Mouse (Mus musculus) G1E (cell line): ENCODE data around the gene Fhdc1. TPM values are rescaled to one million over a fixed set of nuclear protein-coding genes. Genes with fewer than 3 reads are reported as not detected.

Source experiments
- ATAC-seq: 2 replicates; pipeline ENCODE4 v1.8.0; 2016; ENCODE audit warnings: mild to moderate bottlenecking; ENCODE audit not compliant: insufficient number of reproducible peaks, poor library complexity, low FRiP score, severe bottlenecking; ENCODE audit errors: extremely low read depth
- DNase-seq: peaks from one replicate; pipeline ENCODE4 v3.0.0; 2012; ENCODE audit warnings: low spot score
- H3K27me3 ChIP-seq: 2 replicates; pipeline ENCODE4 v1.6.1; 2012; ENCODE audit warnings: mild to moderate bottlenecking, low read length, inconsistent platforms; ENCODE audit not compliant: insufficient read depth
- H3K36me3 ChIP-seq: replicated peaks from 2 replicates; pipeline ENCODE3; 2012; ENCODE audit warnings: mild to moderate bottlenecking, inconsistent platforms
- H3K4me1 ChIP-seq: 2 replicates; pipeline ENCODE4 v1.6.1; 2012; ENCODE audit warnings: low read depth, low read length, inconsistent platforms, mixed read lengths; ENCODE audit not compliant: insufficient read depth
- H3K4me3 ChIP-seq: 2 replicates; pipeline ENCODE4 v1.5.1; 2012; ENCODE audit warnings: low read depth, mild to moderate bottlenecking, inconsistent platforms, low read length, moderate library complexity, mixed read lengths
- H3K9me3 ChIP-seq: replicated peaks from 2 replicates; pipeline ENCODE4 v1.6.1; 2012; ENCODE audit warnings: inconsistent platforms
- CTCF ChIP-seq: IDR thresholded peaks from 2 replicates; pipeline ENCODE4 v1.5.1; 2012; ENCODE audit warnings: low read depth, low read length, inconsistent platforms, mixed read lengths
- GATA1 ChIP-seq: IDR thresholded peaks from 2 replicates; pipeline ENCODE4 v1.6.1; 2012; ENCODE audit warnings: borderline replicate concordance, low read length, inconsistent platforms, mixed read lengths
- GATA2 ChIP-seq: IDR thresholded peaks from 2 replicates; pipeline ENCODE4 v1.6.1; 2012; ENCODE audit warnings: low read depth, low read length, inconsistent platforms, borderline replicate concordance
- POLR2AphosphoS5 ChIP-seq: IDR thresholded peaks from 2 replicates; pipeline ENCODE4 v1.6.1; 2012; ENCODE audit warnings: low read depth, low read length, inconsistent platforms; ENCODE audit not compliant: insufficient replicate concordance
- TAL1 ChIP-seq: conservative IDR thresholded peaks from 2 replicates; pipeline ENCODE4 v1.6.1; 2012; ENCODE audit warnings: low read depth, low read length, inconsistent platforms, mixed read lengths
- polyA plus RNA-seq: library from polyadenylated mRNA; stranded (reverse); fragments of >175 nt; gene quantifications from 2 replicates; pipeline ENCODE4 v1.2.3, GENCODE M21; 2012
- total RNA-seq, 2 experiments: library from RNA; stranded (forward) in 1 of 2; stranded (reverse) in 1 of 2; fragments of 200-1000 nt in 1 of 2; fragments of >200 nt in 1 of 2; fragmentation: Nextera tagmentation in 1 of 2; gene quantifications; 2 replicates each; pipeline ENCODE4 v1.2.3; 2014 to 2017

The Fhdc1 gene
- total and polyA plus RNA-seq, 3 experiments, result 1.4 to 97.7 (median 1.8) TPM

- no peak for TF ChIP-seq GATA1
- TF ChIP-seq GATA2, result no peak
- TF ChIP-seq TAL1, result no peak
- TF ChIP-seq CTCF, result no peak
- TF ChIP-seq POLR2AphosphoS5, result no peak
- DNase-seq (no peak), ATAC-seq (no peak)
- H3K36me3 ChIP-seq, result no peaks in the 10 kb centered on the region
- H3K27me3 ChIP-seq, result peaks cover 32% of the 10 kb centered on the region
- H3K4me1 ChIP-seq, result peaks cover 13% of the 10 kb centered on the region
- H3K4me3 ChIP-seq, result no peak overlapping the region
- no peaks in the 10 kb centered on the region for H3K9me3 ChIP-seq
Measured at GRCm38 (mm10) chr3:84484891-84485290, 4.7 kb upstream of the Fhdc1 start.

DNA sequence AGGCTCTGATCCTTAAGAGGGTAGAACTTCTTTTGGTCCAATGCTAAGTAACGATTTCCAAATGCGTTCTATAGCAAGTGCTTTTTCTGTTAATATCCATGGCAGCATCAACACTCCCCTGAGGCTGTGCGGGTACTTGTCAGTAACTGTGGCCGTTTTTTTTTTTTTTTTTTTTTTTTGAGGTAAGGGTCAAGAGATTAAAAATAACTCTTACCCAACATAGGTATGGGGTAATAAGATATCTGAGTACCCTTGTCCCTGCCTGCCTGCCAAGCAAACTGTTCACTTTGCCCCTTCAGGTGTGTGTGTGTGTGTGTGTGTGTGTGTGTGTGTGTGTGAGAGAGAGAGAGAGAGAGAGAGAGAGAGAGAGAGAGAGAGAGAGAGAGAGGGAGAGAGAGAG lies 4.1 kb upstream of the Fhdc1 start:
- TF ChIP-seq TAL1 (no peak), POLR2AphosphoS5 (no peak), GATA1 (no peak), GATA2 (no peak), CTCF (no peak)
- DNase-seq (no peak), ATAC-seq (no peak)
- H3K4me1 ChIP-seq, result peaks cover 19% of the 10 kb centered on the region
- peaks cover 38% of the 10 kb centered on the region for H3K27me3 ChIP-seq
- H3K4me3 ChIP-seq, result no peak overlapping the region
- H3K36me3 ChIP-seq, result no peaks in the 10 kb centered on the region
- H3K9me3 ChIP-seq, result no peaks in the 10 kb centered on the region

- TF ChIP-seq POLR2AphosphoS5, result no peak
- TF ChIP-seq GATA2, result no peak
- TF ChIP-seq TAL1, result no peak
- TF ChIP-seq CTCF, result no peak
- TF ChIP-seq GATA1, result no peak
- Histone ChIP-seq H3K27me3 (peaks cover 56% of the 10 kb centered on the region), H3K4me3 (no peak overlapping the region), H3K9me3 (no peaks in the 10 kb centered on the region), H3K36me3 (no peaks in the 10 kb centered on the region), H3K4me1 (peaks cover 36% of the 10 kb centered on the region)
- ATAC-seq (no peak), DNase-seq (no peak)
Measured at GRCm38 (mm10) chr3:84482121-84482520, 1.9 kb upstream of the Fhdc1 start.

GRCm38 (mm10) chr3:84481104-84481503 lies 875 bp upstream of the Fhdc1 start:
- ATAC-seq (no peak), DNase-seq (peak; percentile 33)
- Histone ChIP-seq H3K9me3 (no peaks in the 10 kb centered on the region), H3K4me1 (peaks cover 38% of the 10 kb centered on the region), H3K36me3 (no peaks in the 10 kb centered on the region), H3K4me3 (no peak overlapping the region), H3K27me3 (peaks cover 56% of the 10 kb centered on the region)
- no peak for TF ChIP-seq CTCF
- no peak for TF ChIP-seq POLR2AphosphoS5
- TF ChIP-seq GATA2, result no peak
- no peak for TF ChIP-seq GATA1
- no peak for TF ChIP-seq TAL1

DNA sequence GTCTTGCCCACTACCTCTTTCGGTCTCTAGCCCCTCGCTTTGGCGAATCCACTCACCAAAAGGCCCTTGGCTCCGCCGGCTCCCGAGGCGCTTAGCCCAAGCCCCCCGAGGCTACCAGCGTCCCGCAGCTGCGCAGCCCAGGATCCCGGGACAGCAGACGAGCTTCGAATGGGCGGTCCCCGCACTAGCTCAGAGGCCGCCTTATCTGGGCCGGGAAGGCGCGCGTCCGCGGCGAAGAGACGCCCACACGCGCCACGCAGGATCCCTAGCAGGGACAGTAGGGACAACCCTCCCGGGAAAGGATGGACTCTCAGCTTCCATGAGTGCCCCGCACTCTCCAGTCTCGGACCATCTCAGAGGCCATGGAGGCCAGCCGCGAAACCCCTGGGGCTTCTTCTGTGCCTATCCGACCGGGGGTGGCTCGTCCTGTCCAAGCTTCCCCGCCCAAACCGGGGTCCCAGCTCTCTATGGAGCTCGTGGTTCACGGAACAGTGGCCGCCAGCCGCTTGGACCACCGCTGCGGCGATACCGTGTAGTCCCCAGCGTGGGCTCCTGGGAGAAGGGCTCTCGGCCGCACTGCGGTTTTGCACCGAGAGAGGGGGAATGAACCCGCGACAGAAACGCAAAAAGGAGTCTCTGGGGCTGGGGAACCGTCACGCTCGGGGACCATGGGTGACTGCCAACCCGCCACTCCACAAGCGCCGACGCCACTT lies 780 bp downstream of the Fhdc1 start:
- no peaks in the 10 kb centered on the region for H3K9me3 ChIP-seq
- no peak for TF ChIP-seq GATA1
- no peak for TF ChIP-seq TAL1
- TF ChIP-seq CTCF, result no peak
- no peak for TF ChIP-seq GATA2
- no peak for ATAC-seq
- peak overlapping the region; percentile 72 for H3K4me3 ChIP-seq
- peaks cover 63% of the 10 kb centered on the region for H3K27me3 ChIP-seq
- peak; percentile 49 for DNase-seq
- H3K4me1 ChIP-seq, result peaks cover 46% of the 10 kb centered on the region
- peaks cover 4% of the 10 kb centered on the region for H3K36me3 ChIP-seq

DNA sequence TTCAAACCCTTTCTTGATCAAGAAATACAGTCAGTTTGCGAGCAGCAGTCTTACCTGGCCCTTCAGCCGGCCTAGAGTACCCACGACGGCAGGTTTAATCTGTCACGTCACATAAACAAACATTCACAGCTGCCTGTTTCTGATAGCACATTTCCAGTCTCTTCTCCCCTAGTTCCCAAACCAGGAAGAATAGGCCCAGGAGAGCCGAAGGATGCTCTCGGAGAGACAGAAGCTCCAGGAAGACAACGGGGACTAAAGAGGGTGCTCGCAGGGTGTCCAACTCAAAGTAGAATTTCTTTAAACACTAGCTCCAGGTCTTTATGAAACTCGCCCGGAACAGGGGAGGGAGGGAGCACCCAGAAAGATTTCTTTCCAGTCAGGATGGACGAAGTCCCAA lies 1.3 kb downstream of the Fhdc1 start:
- TF ChIP-seq GATA2, result no peak
- no peak for TF ChIP-seq GATA1
- no peak for TF ChIP-seq CTCF
- no peak for TF ChIP-seq POLR2AphosphoS5
- no peak for TF ChIP-seq TAL1
- peaks cover 66% of the 10 kb centered on the region for H3K27me3 ChIP-seq
- peaks cover 10% of the 10 kb centered on the region for H3K36me3 ChIP-seq
- H3K9me3 ChIP-seq, result no peaks in the 10 kb centered on the region
- DNase-seq (no peak), ATAC-seq (no peak)
- H3K4me3 ChIP-seq, result peak overlapping the region; percentile 72
- H3K4me1 ChIP-seq, result peaks cover 51% of the 10 kb centered on the region
